Mouse (Mus musculus) midbrain, embryonic 13.5 days (tissue): ENCODE measurements around the gene Ifitm10. TPM values are rescaled to one million over a fixed set of nuclear protein-coding genes. Genes with fewer than 3 reads are reported as not detected.
A peak's percentile ranks its signal among the peaks of the same experiment; 100 is the strongest.
"Not testable (repeated sequence)": the region's sequence is repeated elsewhere in the genome, so short reads cannot be mapped to it uniquely, and the experiment has no call there.

Experiments used
- ATAC-seq: fragments of 200-750 bp; cut with Nextera tagmentation; 2 replicates; pipeline ENCODE4 v1.8.0; 2017; ENCODE audit warnings: mild to moderate bottlenecking, moderate TSS enrichment, moderate library complexity
- H3K27ac ChIP-seq: fragments of 300-500 bp; sonication (generic); 2 replicates; pipeline ENCODE4 v1.5.1; 2015; ENCODE audit warnings: inconsistent platforms, mild to moderate bottlenecking, moderate library complexity
- H3K27me3 ChIP-seq: fragments of 300-500 bp; sonication (generic); 2 replicates; pipeline ENCODE4 v1.6.1; 2015; ENCODE audit warnings: mild to moderate bottlenecking, inconsistent platforms
- H3K36me3 ChIP-seq: fragments of 300-500 bp; sonication (generic); 2 replicates; pipeline ENCODE4 v1.6.1; 2015; ENCODE audit warnings: mild to moderate bottlenecking, inconsistent platforms
- H3K4me1 ChIP-seq: fragments of 300-500 bp; sonication (generic); replicated peaks from 2 replicates; pipeline ENCODE4 v1.6.1; 2015; ENCODE audit warnings: inconsistent platforms
- H3K4me2 ChIP-seq: fragments of 300-500 bp; sonication (generic); replicated peaks from 2 replicates; pipeline ENCODE4 v1.6.1; 2015; ENCODE audit warnings: moderate library complexity, mild to moderate bottlenecking, inconsistent platforms
- H3K4me3 ChIP-seq: fragments of 300-500 bp; sonication (generic); replicated peaks from 2 replicates; pipeline ENCODE4 v1.5.1; 2015; ENCODE audit warnings: mild to moderate bottlenecking, inconsistent platforms
- H3K9ac ChIP-seq: fragments of 300-500 bp; sonication (generic); replicated peaks from 2 replicates; pipeline ENCODE4 v1.6.1; 2015; ENCODE audit warnings: mild to moderate bottlenecking, inconsistent platforms
- H3K9me3 ChIP-seq: fragments of 300-500 bp; sonication (generic); 2 replicates; pipeline ENCODE4 v1.6.1; 2016; ENCODE audit warnings: mild to moderate bottlenecking, inconsistent platforms
- WGBS: fragments of 180-500 bp; shearing (Covaris S2); methylation state at CpG from one replicate; pipeline ENCODE4 v1.1.7; 2015; 5-methylcytosine and 5-hydroxymethylcytosine counted together
- polyA plus RNA-seq: library from polyadenylated mRNA; unstranded; fragments of >200 nt; fragmentation: Nextera tagmentation; extraction: Ambion mirVana; gene quantifications from 2 replicates; pipeline ENCODE4 v1.2.1, GENCODE M21; 2015

Ifitm10 gene
- polyA plus RNA-seq, 1 experiment from 2014 or later, result 1.9 TPM

GRCm38 (mm10) chr7:142303249-142303648, 70.3 kb downstream of the Ifitm10 start, which contains the start of gene Krtap5-4:
Gene Krtap5-4 (plus strand): TSS chr7:142303549.
- no peaks in the 10 kb centered on the region for H3K36me3 ChIP-seq
- H3K9ac ChIP-seq, result no peak within 1 kb of the TSS
- H3K27ac ChIP-seq, result no peak within 1 kb of the TSS
- no peak for ATAC-seq
- WGBS, result 59% methylated on average over 3 of the region's 3 CpGs
- H3K9me3 ChIP-seq, result no peaks in the 10 kb centered on the region
- no peaks in the 10 kb centered on the region for H3K4me1 ChIP-seq
- no peaks in the 10 kb centered on the region for H3K27me3 ChIP-seq
- H3K4me3 ChIP-seq, result no peak within 1 kb of the TSS
- H3K4me2 ChIP-seq, result no peak within 1 kb of the TSS

GRCm38 (mm10) chr7:142297018-142297417, 76.5 kb downstream of the Ifitm10 start, which contains the start of gene Krtap5-1:
Gene Krtap5-1 (minus strand): TSS chr7:142297118.
- not testable (repeated sequence) for H3K9ac ChIP-seq, H3K4me2 ChIP-seq, H3K27ac ChIP-seq, H3K4me3 ChIP-seq, H3K27me3 ChIP-seq, ATAC-seq, H3K36me3 ChIP-seq, H3K4me1 ChIP-seq, H3K9me3 ChIP-seq

GRCm38 (mm10) chr7:142296108-142296507, 77.4 kb downstream of the Ifitm10 start:
- not testable (repeated sequence) for H3K27me3 ChIP-seq, H3K9ac ChIP-seq, H3K36me3 ChIP-seq, ATAC-seq, H3K27ac ChIP-seq, H3K4me3 ChIP-seq, H3K4me2 ChIP-seq, H3K4me1 ChIP-seq, H3K9me3 ChIP-seq
- 35% methylated on average over 4 of the region's 4 CpGs for WGBS

GRCm38 (mm10) chr7:142295418-142295817, 78.1 kb downstream of the Ifitm10 start:
- Histone ChIP-seq H3K4me3 (no peak overlapping the region), H3K4me1 (no peaks in the 10 kb centered on the region), H3K9me3 (no peaks in the 10 kb centered on the region), H3K27me3 (no peaks in the 10 kb centered on the region), H3K9ac (no peak overlapping the region), H3K36me3 (no peaks in the 10 kb centered on the region), H3K4me2 (no peak overlapping the region), H3K27ac (no peak overlapping the region)
- no peak for ATAC-seq

GRCm38 (mm10) chr7:142293851-142294250, 79.7 kb downstream of the Ifitm10 start:
- H3K9me3 ChIP-seq, H3K4me1 ChIP-seq, H3K36me3 ChIP-seq, H3K27me3 ChIP-seq, H3K27ac ChIP-seq, H3K4me3 ChIP-seq, H3K4me2 ChIP-seq, H3K9ac ChIP-seq: not testable (repeated sequence)
- WGBS, result 0% methylated on average over 2 of the region's 2 CpGs
- ATAC-seq, result 0 out of 2 replicates have a peak, but pooled peaks have one; percentile 34

GRCm38 (mm10) chr7:142285910-142286612, 87.5 kb downstream of the Ifitm10 start:
- WGBS, result 86% methylated on average over 9 of the region's 9 CpGs
- not testable (repeated sequence) for ATAC-seq, H3K36me3 ChIP-seq, H3K4me2 ChIP-seq, H3K9me3 ChIP-seq, H3K27ac ChIP-seq, H3K4me3 ChIP-seq, H3K9ac ChIP-seq
- H3K27me3 ChIP-seq, result peaks cover 19% of the 10 kb centered on the region
- peaks cover 19% of the 10 kb centered on the region for H3K4me1 ChIP-seq

GRCm38 (mm10) chr7:142285130-142285835, 88.3 kb downstream of the Ifitm10 start:
- Histone ChIP-seq H3K27ac (peak overlapping the region; percentile 71), H3K27me3 (peaks cover 19% of the 10 kb centered on the region), H3K9me3 (no peaks in the 10 kb centered on the region), H3K4me1 (peaks cover 19% of the 10 kb centered on the region), H3K4me3 (peak overlapping the region; percentile 57), H3K4me2 (peak overlapping the region; percentile 87), H3K36me3 (no peaks in the 10 kb centered on the region), H3K9ac (peak overlapping the region; percentile 53)
- WGBS, result 21% methylated on average over 23 of the region's 23 CpGs
- peak; percentile 84 for ATAC-seq

- Histone ChIP-seq H3K27ac (peak overlapping the region; percentile 71), H3K4me1 (peaks cover 19% of the 10 kb centered on the region), H3K4me2 (peak overlapping the region; percentile 87), H3K9ac (peak overlapping the region; percentile 70), H3K27me3 (peaks cover 19% of the 10 kb centered on the region), H3K4me3 (peak overlapping the region; percentile 57), H3K9me3 (no peaks in the 10 kb centered on the region), H3K36me3 (no peaks in the 10 kb centered on the region)
- ATAC-seq, result peak; percentile 88
- WGBS, result under 1% methylated on average over 19 of the region's 19 CpGs
Observed at GRCm38 (mm10) chr7:142284615-142285080, 88.9 kb downstream of the Ifitm10 start.

- Histone ChIP-seq H3K9ac (peak overlapping the region; percentile 70), H3K4me2 (peak overlapping the region; percentile 87), H3K9me3 (no peaks in the 10 kb centered on the region), H3K27me3 (peaks cover 19% of the 10 kb centered on the region), H3K4me1 (peaks cover 19% of the 10 kb centered on the region), H3K27ac (peak overlapping the region; percentile 71), H3K36me3 (no peaks in the 10 kb centered on the region), H3K4me3 (peak overlapping the region; percentile 57)
- under 1% methylated on average over 38 of the region's 38 CpGs for WGBS
- ATAC-seq, result peak; percentile 79
Observed at GRCm38 (mm10) chr7:142284023-142284591, 89.4 kb downstream of the Ifitm10 start.

- peaks cover 19% of the 10 kb centered on the region for H3K27me3 ChIP-seq
- not testable (repeated sequence) for H3K4me2 ChIP-seq, H3K9ac ChIP-seq, H3K9me3 ChIP-seq, H3K4me3 ChIP-seq, ATAC-seq, H3K36me3 ChIP-seq, H3K27ac ChIP-seq
- peaks cover 19% of the 10 kb centered on the region for H3K4me1 ChIP-seq
- 23% methylated on average over 2 of the region's 2 CpGs for WGBS
Observed at GRCm38 (mm10) chr7:142282847-142283246, 90.7 kb downstream of the Ifitm10 start.

GRCm38 (mm10) chr7:142279291-142279690, 94.3 kb downstream of the Ifitm10 start:
- H3K9me3 ChIP-seq, H3K4me3 ChIP-seq, ATAC-seq, H3K9ac ChIP-seq, H3K27ac ChIP-seq, H3K4me2 ChIP-seq, H3K36me3 ChIP-seq: not testable (repeated sequence)
- Histone ChIP-seq H3K4me1 (peaks cover 11% of the 10 kb centered on the region), H3K27me3 (peaks cover 19% of the 10 kb centered on the region)
- WGBS, result 72% methylated on average over 1 of the region's 1 CpGs

GRCm38 (mm10) chr7:142278183-142278582, 95.4 kb downstream of the Ifitm10 start:
- not testable (repeated sequence) for H3K9ac ChIP-seq, H3K9me3 ChIP-seq, H3K4me1 ChIP-seq, H3K4me3 ChIP-seq, H3K4me2 ChIP-seq, H3K36me3 ChIP-seq, H3K27ac ChIP-seq
- peak; percentile 45; the same call in 1 of the 2 replicates for ATAC-seq
- 2% methylated on average over 3 of the region's 3 CpGs for WGBS
- H3K27me3 ChIP-seq, result peaks cover 15% of the 10 kb centered on the region
